Mouse (Mus musculus) hindbrain, postnatal 0 days (tissue): ENCODE data around the gene Ypel3. TPM values are rescaled to one million over a fixed set of nuclear protein-coding genes. Genes with fewer than 3 reads are reported as not detected.

Experiments used
- ATAC-seq: fragments of 200-750 bp; cut with Nextera tagmentation; 2 replicates; pipeline ENCODE4 v1.8.0; 2017; ENCODE audit warnings: mild to moderate bottlenecking, moderate TSS enrichment, moderate library complexity
- DNase-seq: peaks from one replicate; pipeline ENCODE4 v3.0.0-alpha.2; 2015; ENCODE audit warnings: low spot score
- H3K27ac ChIP-seq: fragments of 300-500 bp; sonication (generic); 2 replicates; pipeline ENCODE4 v1.5.1; 2014; ENCODE audit warnings: mild to moderate bottlenecking
- H3K27me3 ChIP-seq: fragments of 300-500 bp; sonication (generic); 2 replicates; pipeline ENCODE4 v1.6.1; 2014; ENCODE audit warnings: low read length, mixed read lengths; ENCODE audit not compliant: insufficient read depth
- H3K36me3 ChIP-seq: fragments of 300-500 bp; sonication (generic); 2 replicates; pipeline ENCODE4 v1.6.1; 2014; ENCODE audit warnings: low read length, mixed read lengths; ENCODE audit not compliant: insufficient read depth
- H3K4me1 ChIP-seq: fragments of 300-500 bp; sonication (generic); 2 replicates; pipeline ENCODE4 v1.6.1; 2014; ENCODE audit warnings: antibody characterized with exemption, low read length, mixed read lengths; ENCODE audit not compliant: insufficient read depth
- H3K4me2 ChIP-seq: fragments of 300-500 bp; sonication (generic); 2 replicates; pipeline ENCODE4 v1.6.1; 2014; ENCODE audit warnings: low read depth, mild to moderate bottlenecking, low read length, moderate library complexity, mixed read lengths
- H3K4me3 ChIP-seq: fragments of 300-500 bp; sonication (generic); 2 replicates; pipeline ENCODE4 v1.5.1; 2014; ENCODE audit warnings: low read length
- H3K9ac ChIP-seq: fragments of 300-500 bp; sonication (generic); replicated peaks from 2 replicates; pipeline ENCODE4 v1.6.1; 2014; ENCODE audit warnings: mild to moderate bottlenecking, low read length, moderate library complexity, mixed read lengths
- H3K9me3 ChIP-seq: fragments of 300-500 bp; sonication (generic); 2 replicates; pipeline ENCODE4 v1.6.1; 2016; ENCODE audit warnings: low read length, mixed read lengths
- CTCF ChIP-seq: IDR thresholded peaks from 2 replicates; pipeline ENCODE4 v1.5.1; 2016; ENCODE audit warnings: antibody characterized with exemption, control low read depth, low read depth
- WGBS: fragments of 180-500 bp; shearing (Covaris S2); extraction: QIAGEN DNeasy Blood & Tissue Kit; methylation state at CpG from one replicate; pipeline ENCODE4 v1.1.7; 2014; 5-methylcytosine and 5-hydroxymethylcytosine counted together
- polyA plus RNA-seq: library from polyadenylated mRNA; unstranded; fragments of >200 nt; fragmentation: Nextera tagmentation; extraction: Ambion mirVana; gene quantifications from 2 replicates; pipeline ENCODE4 v1.2.1, GENCODE M21; 2015
- total RNA-seq: library from RNA; depleted of rRNA; stranded (reverse); fragments of >200 nt; gene quantifications from 2 replicates; pipeline ENCODE4 v1.2.3, GENCODE M21; 2014

The Ypel3 gene
- total and polyA plus RNA-seq, 2 experiments from 2014 or later: 239 to 240 TPM

- Histone ChIP-seq H3K4me1 (peaks cover 5% of the 10 kb centered on the region), H3K36me3 (peaks cover 13% of the 10 kb centered on the region), H3K27me3 (no peaks in the 10 kb centered on the region), H3K4me3 (no peak overlapping the region), H3K4me2 (no peak overlapping the region), H3K9ac (no peak overlapping the region; the same call in 1 of the 2 replicates), H3K9me3 (no peaks in the 10 kb centered on the region), H3K27ac (no peak overlapping the region)
- ATAC-seq: no peak
- no peak for TF ChIP-seq CTCF
- 98% methylated on average over 16 of the region's 16 CpGs for WGBS
- no peak for DNase-seq
These were observed 24.3 kb downstream of the Ypel3 start for GRCm38 (mm10) chr7:126801057-126801422.

- no peak for TF ChIP-seq CTCF
- Histone ChIP-seq H3K27ac (no peak overlapping the region), H3K9ac (no peak overlapping the region), H3K4me1 (peaks cover 5% of the 10 kb centered on the region), H3K27me3 (no peaks in the 10 kb centered on the region), H3K4me3 (no peak overlapping the region), H3K36me3 (peaks cover 5% of the 10 kb centered on the region; the same call in 1 of the 2 replicates), H3K4me2 (no peak overlapping the region), H3K9me3 (no peaks in the 10 kb centered on the region)
- DNase-seq: no peak
- WGBS: 89% methylated on average over 11 of the region's 11 CpGs
- no peak for ATAC-seq
These were observed 25.6 kb downstream of the Ypel3 start for GRCm38 (mm10) chr7:126802134-126802889.

- no peak for ATAC-seq
- 95% methylated on average over 6 of the region's 6 CpGs for WGBS
- Histone ChIP-seq H3K4me2 (no peak overlapping the region), H3K9ac (no peak overlapping the region), H3K27me3 (no peaks in the 10 kb centered on the region), H3K36me3 (peaks cover 5% of the 10 kb centered on the region; the same call in 1 of the 2 replicates), H3K9me3 (no peaks in the 10 kb centered on the region), H3K4me3 (no peak overlapping the region), H3K27ac (no peak overlapping the region), H3K4me1 (peaks cover 5% of the 10 kb centered on the region)
- no peak for DNase-seq
- TF ChIP-seq CTCF: no peak
These were observed 26.4 kb downstream of the Ypel3 start for GRCm38 (mm10) chr7:126803181-126803580.

- Histone ChIP-seq H3K27me3 (no peaks in the 10 kb centered on the region), H3K4me3 (no peak overlapping the region), H3K9me3 (no peaks in the 10 kb centered on the region), H3K9ac (no peak overlapping the region), H3K4me1 (peaks cover 5% of the 10 kb centered on the region), H3K4me2 (no peak overlapping the region), H3K36me3 (peaks cover 5% of the 10 kb centered on the region; the same call in 1 of the 2 replicates), H3K27ac (no peak overlapping the region)
- ATAC-seq (no peak), DNase-seq (no peak)
- TF ChIP-seq CTCF: no peak
These were observed 27.0 kb downstream of the Ypel3 start for GRCm38 (mm10) chr7:126803751-126804150.

GRCm38 (mm10) chr7:126806956-126807355, 30.2 kb downstream of the Ypel3 start:
- DNase-seq (no peak), ATAC-seq (no peak)
- Histone ChIP-seq H3K27me3 (no peaks in the 10 kb centered on the region), H3K9me3 (no peaks in the 10 kb centered on the region), H3K27ac (no peak overlapping the region), H3K9ac (no peak overlapping the region), H3K36me3 (peaks cover 5% of the 10 kb centered on the region; the same call in 1 of the 2 replicates), H3K4me1 (no peaks in the 10 kb centered on the region), H3K4me2 (no peak overlapping the region), H3K4me3 (no peak overlapping the region)
- 67% methylated on average over 6 of the region's 6 CpGs for WGBS
- TF ChIP-seq CTCF: no peak

- H3K4me1 ChIP-seq: no peaks in the 10 kb centered on the region
- peaks cover 5% of the 10 kb centered on the region; the same call in 1 of the 2 replicates for H3K36me3 ChIP-seq
- no peak overlapping the region for H3K9ac ChIP-seq
- no peak overlapping the region for H3K27ac ChIP-seq
- no peak overlapping the region for H3K4me3 ChIP-seq
- DNase-seq (no peak), ATAC-seq (no peak)
- WGBS: 68% methylated on average over 4 of the region's 4 CpGs
- no peaks in the 10 kb centered on the region for H3K27me3 ChIP-seq
- peak overlapping the region; percentile 67 for H3K4me2 ChIP-seq
- TF ChIP-seq CTCF: no peak
- no peaks in the 10 kb centered on the region for H3K9me3 ChIP-seq
These were observed 30.6 kb downstream of the Ypel3 start for GRCm38 (mm10) chr7:126807405-126807804.
